Mouse (Mus musculus): ENCODE results near the gene Plekhh3. TPM values are rescaled to one million over a fixed set of nuclear protein-coding genes. Genes with fewer than 3 reads are reported as not detected.

Gene Plekhh3
- polyA plus RNA-seq (2012; ENCODE audit: insufficient read depth, insufficient read length, missing spikeins): 21.8 and 33.6 TPM in 2 replicates

GRCm38 (mm10) chr11:101170811-101171610, at the start of gene Plekhh3:
Gene Plekhh3 (minus strand): TSS chr11:101171351.
- Histone ChIP-seq H3K4me3 (ENCODE audit: insufficient read depth, low read depth, low read length) (peak within 1 kb of the TSS; percentile 82), H3K27ac (replicated peaks; ENCODE audit: low read depth, low read length) (peak within 1 kb of the TSS; percentile 81), H3K4me1 (ENCODE audit: control insufficient read depth, insufficient read depth, insufficient read length, low read length) (peaks cover 11% of the 10 kb centered on the region)

- no peak overlapping the region for H3K4me3 ChIP-seq (ENCODE audit: insufficient read depth, low read depth, low read length)
- peaks cover 8% of the 10 kb centered on the region for H3K4me1 ChIP-seq (ENCODE audit: control insufficient read depth, insufficient read depth, insufficient read length, low read length)
- peak overlapping the region; percentile 71 for H3K27ac ChIP-seq (replicated peaks; ENCODE audit: low read depth, low read length)
These were observed 49.7 kb upstream of the Plekhh3 start for GRCm38 (mm10) chr11:101220853-101221252.

- H3K27ac ChIP-seq (replicated peaks; ENCODE audit: low read depth, low read length): peak overlapping the region; percentile 47
These were observed 47.4 kb upstream of the Plekhh3 start for GRCm38 (mm10) chr11:101218436-101219055.

GRCm38 (mm10) chr11:101216936-101217335, 45.8 kb upstream of the Plekhh3 start:
- H3K27ac ChIP-seq (replicated peaks; ENCODE audit: low read depth, low read length): peak overlapping the region; percentile 84
- H3K4me1 ChIP-seq (ENCODE audit: control insufficient read depth, insufficient read depth, insufficient read length, low read length): peaks cover 12% of the 10 kb centered on the region
- no peak overlapping the region for H3K4me3 ChIP-seq (ENCODE audit: insufficient read depth, low read depth, low read length)

More at GRCm38 (mm10) chr11:101218436-101219055, 47.4 kb upstream of the Plekhh3 start:
- peaks cover 12% of the 10 kb centered on the region for H3K4me1 ChIP-seq (ENCODE audit: control insufficient read depth, insufficient read depth, insufficient read length, low read length)
- H3K4me3 ChIP-seq (ENCODE audit: insufficient read depth, low read depth, low read length): no peak overlapping the region

- no peak overlapping the region for H3K4me3 ChIP-seq (ENCODE audit: insufficient read depth, low read depth, low read length)
- H3K27ac ChIP-seq (replicated peaks; ENCODE audit: low read depth, low read length): peak overlapping the region; percentile 42
- H3K4me1 ChIP-seq (ENCODE audit: control insufficient read depth, insufficient read depth, insufficient read length, low read length): 0 out of 2 replicates have a peak, but pooled peaks cover 3% of the 10 kb centered on the region
These were observed 40.8 kb upstream of the Plekhh3 start for GRCm38 (mm10) chr11:101211970-101212369.

GRCm38 (mm10) chr11:101200986-101201385, 29.8 kb upstream of the Plekhh3 start:
- no peaks in the 10 kb centered on the region for H3K4me1 ChIP-seq (ENCODE audit: control insufficient read depth, insufficient read depth, insufficient read length, low read length)
- H3K27ac ChIP-seq (replicated peaks; ENCODE audit: low read depth, low read length): no peak overlapping the region
- H3K4me3 ChIP-seq (ENCODE audit: insufficient read depth, low read depth, low read length): no peak overlapping the region

GRCm38 (mm10) chr11:101199555-101199954, 28.4 kb upstream of the Plekhh3 start:
- no peaks in the 10 kb centered on the region for H3K4me1 ChIP-seq (ENCODE audit: control insufficient read depth, insufficient read depth, insufficient read length, low read length)
- no peak overlapping the region for H3K27ac ChIP-seq (replicated peaks; ENCODE audit: low read depth, low read length)
- H3K4me3 ChIP-seq (ENCODE audit: insufficient read depth, low read depth, low read length): no peak overlapping the region

- H3K4me3 ChIP-seq (ENCODE audit: insufficient read depth, low read depth, low read length): no peak overlapping the region
- peak overlapping the region; percentile 73 for H3K27ac ChIP-seq (replicated peaks; ENCODE audit: low read depth, low read length)
- H3K4me1 ChIP-seq (ENCODE audit: control insufficient read depth, insufficient read depth, insufficient read length, low read length): peaks cover 2% of the 10 kb centered on the region
These were observed 25.0 kb upstream of the Plekhh3 start for GRCm38 (mm10) chr11:101196175-101196574.

- H3K27ac ChIP-seq (replicated peaks; ENCODE audit: low read depth, low read length): peak overlapping the region; percentile 73
- peaks cover 2% of the 10 kb centered on the region for H3K4me1 ChIP-seq (ENCODE audit: control insufficient read depth, insufficient read depth, insufficient read length, low read length)
- no peak overlapping the region for H3K4me3 ChIP-seq (ENCODE audit: insufficient read depth, low read depth, low read length)
These were observed 24.4 kb upstream of the Plekhh3 start for GRCm38 (mm10) chr11:101195571-101195970.

- H3K4me1 ChIP-seq (ENCODE audit: control insufficient read depth, insufficient read depth, insufficient read length, low read length): peaks cover 2% of the 10 kb centered on the region
- peak overlapping the region; percentile 73 for H3K27ac ChIP-seq (replicated peaks; ENCODE audit: low read depth, low read length)
- no peak overlapping the region for H3K4me3 ChIP-seq (ENCODE audit: insufficient read depth, low read depth, low read length)
These were observed 23.9 kb upstream of the Plekhh3 start for GRCm38 (mm10) chr11:101195101-101195500.

- Histone ChIP-seq H3K27ac (replicated peaks; ENCODE audit: low read depth, low read length) (peak overlapping the region; percentile 50; the same call in 1 of the 2 replicates), H3K4me1 (ENCODE audit: control insufficient read depth, insufficient read depth, insufficient read length, low read length) (peaks cover 2% of the 10 kb centered on the region), H3K4me3 (ENCODE audit: insufficient read depth, low read depth, low read length) (no peak overlapping the region)
These were observed 23.5 kb upstream of the Plekhh3 start for GRCm38 (mm10) chr11:101194643-101195042.

GRCm38 (mm10) chr11:101194137-101194536, 23.0 kb upstream of the Plekhh3 start:
- H3K27ac ChIP-seq (replicated peaks; ENCODE audit: low read depth, low read length): peak overlapping the region; percentile 50; the same call in 1 of the 2 replicates
- H3K4me1 ChIP-seq (ENCODE audit: control insufficient read depth, insufficient read depth, insufficient read length, low read length): peaks cover 2% of the 10 kb centered on the region
- H3K4me3 ChIP-seq (ENCODE audit: insufficient read depth, low read depth, low read length): no peak overlapping the region

GRCm38 (mm10) chr11:101193076-101193475, 21.9 kb upstream of the Plekhh3 start:
- Histone ChIP-seq H3K4me1 (ENCODE audit: control insufficient read depth, insufficient read depth, insufficient read length, low read length) (peaks cover 2% of the 10 kb centered on the region), H3K4me3 (ENCODE audit: insufficient read depth, low read depth, low read length) (no peak overlapping the region), H3K27ac (replicated peaks; ENCODE audit: low read depth, low read length) (no peak overlapping the region)

- no peak overlapping the region for H3K4me3 ChIP-seq (ENCODE audit: insufficient read depth, low read depth, low read length)
- H3K27ac ChIP-seq (replicated peaks; ENCODE audit: low read depth, low read length): no peak overlapping the region
- H3K4me1 ChIP-seq (ENCODE audit: control insufficient read depth, insufficient read depth, insufficient read length, low read length): peaks cover 2% of the 10 kb centered on the region
These were observed 21.5 kb upstream of the Plekhh3 start for GRCm38 (mm10) chr11:101192646-101193045.

GRCm38 (mm10) chr11:101191919-101192470, 20.8 kb upstream of the Plekhh3 start:
- no peak overlapping the region for H3K4me3 ChIP-seq (ENCODE audit: insufficient read depth, low read depth, low read length)
- no peak overlapping the region for H3K27ac ChIP-seq (replicated peaks; ENCODE audit: low read depth, low read length)
- H3K4me1 ChIP-seq (ENCODE audit: control insufficient read depth, insufficient read depth, insufficient read length, low read length): peaks cover 2% of the 10 kb centered on the region

Data from brown adipose tissue, adult 24 weeks (tissue).